Mouse (Mus musculus) neural tube, embryonic 12.5 days (tissue): Measurements from ENCODE around the gene Clk2. TPM values are rescaled to one million over a fixed set of nuclear protein-coding genes. Genes with fewer than 3 reads are reported as not detected.

Experiments used
- ATAC-seq: fragments of 200-750 bp; cut with Nextera tagmentation; 2 replicates; pipeline ENCODE4 v1.8.0; 2017; ENCODE audit warnings: low read depth, mild to moderate bottlenecking, moderate TSS enrichment, moderate library complexity; ENCODE audit not compliant: low FRiP score
- H3K27ac ChIP-seq: fragments of 300-500 bp; sonication (generic); 2 replicates; pipeline ENCODE4 v1.5.1; 2016
- H3K27me3 ChIP-seq: fragments of 300-500 bp; sonication (generic); replicated peaks from 2 replicates; pipeline ENCODE4 v1.6.1; 2016; ENCODE audit warnings: mild to moderate bottlenecking
- H3K36me3 ChIP-seq: fragments of 300-500 bp; sonication (generic); 2 replicates; pipeline ENCODE4 v1.6.1; 2016; ENCODE audit warnings: mild to moderate bottlenecking
- H3K4me1 ChIP-seq: fragments of 300-500 bp; sonication (generic); 2 replicates; pipeline ENCODE4 v1.6.1; 2016
- H3K4me2 ChIP-seq: fragments of 300-500 bp; sonication (generic); replicated peaks from 2 replicates; pipeline ENCODE4 v1.6.1; 2016; ENCODE audit warnings: mild to moderate bottlenecking
- H3K4me3 ChIP-seq: fragments of 300-500 bp; sonication (generic); 2 replicates; pipeline ENCODE4 v1.5.1; 2016
- H3K9ac ChIP-seq: fragments of 300-500 bp; sonication (generic); 2 replicates; pipeline ENCODE4 v1.6.1; 2016; ENCODE audit warnings: mild to moderate bottlenecking
- H3K9me3 ChIP-seq: fragments of 300-500 bp; sonication (generic); 2 replicates; pipeline ENCODE4 v1.6.1; 2016; ENCODE audit warnings: mild to moderate bottlenecking
- WGBS: fragments of 180-500 bp; shearing (Covaris S2); methylation state at CpG from one replicate; pipeline ENCODE4 v1.1.7; 2016; 5-methylcytosine and 5-hydroxymethylcytosine counted together
- polyA plus RNA-seq: library from polyadenylated mRNA; unstranded; fragments of >200 nt; fragmentation: Nextera tagmentation; extraction: Ambion mirVana; gene quantifications from 2 replicates; pipeline ENCODE4 v1.2.1, GENCODE M21; 2016

Gene Clk2
- polyA plus RNA-seq, 1 experiment from 2014 or later, result 43.0 TPM

DNA sequence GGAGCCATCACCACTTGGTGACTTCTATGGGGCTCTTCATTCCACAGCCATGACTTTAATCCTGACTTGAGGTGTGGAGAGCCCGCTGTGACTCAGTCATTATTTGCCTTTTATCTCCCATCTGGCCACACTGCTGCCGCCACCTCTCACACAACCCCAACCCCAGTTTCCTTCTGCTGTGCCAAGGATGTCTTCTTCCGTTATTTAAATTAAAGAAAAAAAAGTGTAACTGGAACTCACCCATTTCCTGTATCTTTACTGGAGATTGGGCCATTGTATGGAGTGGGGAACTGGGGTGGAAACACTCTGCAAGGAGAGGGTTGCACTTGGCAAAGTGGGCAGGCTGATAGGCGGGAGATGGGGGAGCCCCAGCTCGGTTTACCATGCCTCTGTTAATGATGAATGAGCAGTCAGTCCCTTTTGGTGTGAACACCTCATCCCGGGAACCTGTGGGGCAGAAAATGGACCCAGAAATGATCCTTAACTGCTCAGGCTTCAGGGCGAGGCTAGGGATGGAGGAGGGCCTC, 18.0 kb downstream of the Clk2 start:
- 0 out of 2 replicates have a peak overlapping the region, but pooled peaks have one; percentile 33 for H3K27ac ChIP-seq
- WGBS, result 50% methylated on average over 7 of the region's 7 CpGs
- H3K27me3 ChIP-seq, result no peaks in the 10 kb centered on the region
- H3K36me3 ChIP-seq, result peaks cover 45% of the 10 kb centered on the region
- peak overlapping the region; percentile 85 for H3K4me2 ChIP-seq
- peaks cover 38% of the 10 kb centered on the region for H3K4me1 ChIP-seq
- no peaks in the 10 kb centered on the region for H3K9me3 ChIP-seq
- peak; percentile 23 for ATAC-seq
- H3K4me3 ChIP-seq, result peak overlapping the region; percentile 53
- H3K9ac ChIP-seq, result peak overlapping the region; percentile 78

DNA sequence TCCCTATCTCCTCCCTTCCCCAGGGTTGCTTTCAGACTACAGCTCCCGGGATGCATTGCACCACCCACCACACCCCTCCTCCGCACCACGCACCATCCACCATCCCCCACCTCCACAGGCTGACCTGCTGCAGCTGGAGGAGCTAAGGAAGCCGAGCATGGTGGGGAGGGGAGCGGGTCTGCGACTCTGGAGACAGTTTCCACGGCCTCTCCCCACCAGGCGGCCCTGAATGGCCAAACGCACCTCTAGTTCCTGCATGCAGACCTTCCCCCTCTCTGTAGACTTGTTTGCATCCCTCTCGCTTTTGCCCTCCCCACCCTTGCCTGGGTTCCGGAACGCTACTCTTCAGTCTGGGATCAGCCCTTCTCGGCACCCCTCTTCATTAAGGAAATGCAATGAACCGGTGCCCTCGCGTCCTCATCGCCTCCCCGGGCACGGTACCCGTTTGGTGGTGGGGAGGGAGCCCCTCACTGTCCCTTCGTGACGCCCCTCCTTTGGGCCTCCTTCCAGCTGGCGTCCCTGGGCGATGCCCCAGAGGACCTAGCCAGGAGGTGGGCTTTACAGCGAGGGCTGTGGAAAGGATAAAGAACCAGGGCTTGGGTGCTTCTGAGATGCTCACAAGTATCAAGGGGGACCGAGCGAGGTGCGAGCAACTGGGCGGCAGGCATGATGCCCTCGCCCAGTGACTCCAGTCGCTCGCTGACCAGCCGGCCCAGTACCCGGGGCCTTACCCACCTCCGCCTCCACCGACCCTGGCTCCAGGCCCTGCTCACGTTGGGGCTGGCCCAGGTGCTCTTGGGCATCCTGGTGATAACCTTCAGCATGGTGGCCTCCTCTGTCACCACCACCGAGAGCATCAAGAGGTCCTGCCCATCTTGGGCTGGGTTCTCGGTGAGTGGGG, 18.7 kb downstream of the Clk2 start, which contains the start of gene Fam189b:
TSS of gene Fam189b (plus strand) at position 86 of the 901 bp plus-strand sequence.
- peak within 1 kb of the TSS; percentile 33 for H3K27ac ChIP-seq
- peak within 1 kb of the TSS; percentile 53 for H3K4me3 ChIP-seq
- no peaks in the 10 kb centered on the region for H3K9me3 ChIP-seq
- H3K4me2 ChIP-seq, result peak within 1 kb of the TSS; percentile 85
- peak within 1 kb of the TSS; percentile 78 for H3K9ac ChIP-seq
- 6% methylated on average over 39 of the region's 39 CpGs for WGBS
- peaks cover 47% of the 10 kb centered on the region for H3K36me3 ChIP-seq
- peak; percentile 94 for ATAC-seq
- peaks cover 33% of the 10 kb centered on the region for H3K4me1 ChIP-seq
- no peaks in the 10 kb centered on the region for H3K27me3 ChIP-seq

GRCm38 (mm10) chr3:89183959-89184315, 19.3 kb downstream of the Clk2 start:
- Histone ChIP-seq H3K4me1 (peaks cover 26% of the 10 kb centered on the region), H3K9me3 (no peaks in the 10 kb centered on the region), H3K4me2 (peak overlapping the region; percentile 85), H3K36me3 (peaks cover 52% of the 10 kb centered on the region), H3K9ac (peak overlapping the region; percentile 78), H3K27me3 (no peaks in the 10 kb centered on the region), H3K27ac (no peak overlapping the region), H3K4me3 (peak overlapping the region; percentile 53)
- ATAC-seq, result no peak
- WGBS, result 80% methylated on average over 6 of the region's 6 CpGs

GRCm38 (mm10) chr3:89187197-89187596, 22.6 kb downstream of the Clk2 start:
- 49% methylated on average over 23 of the region's 23 CpGs for WGBS
- Histone ChIP-seq H3K36me3 (peaks cover 20% of the 10 kb centered on the region), H3K4me1 (peaks cover 24% of the 10 kb centered on the region), H3K4me3 (no peak overlapping the region), H3K27me3 (no peaks in the 10 kb centered on the region), H3K9ac (0 out of 2 replicates have a peak overlapping the region, but pooled peaks have one; percentile 29), H3K27ac (no peak overlapping the region), H3K4me2 (0 out of 2 replicates have a peak overlapping the region, but pooled peaks have one; percentile 7), H3K9me3 (no peaks in the 10 kb centered on the region)
- no peak for ATAC-seq

- H3K9ac ChIP-seq, result no peak overlapping the region
- ATAC-seq, result no peak
- H3K4me1 ChIP-seq, result peaks cover 24% of the 10 kb centered on the region
- 75% methylated on average over 18 of the region's 18 CpGs for WGBS
- no peaks in the 10 kb centered on the region for H3K27me3 ChIP-seq
- no peak overlapping the region for H3K27ac ChIP-seq
- H3K36me3 ChIP-seq, result peaks cover 17% of the 10 kb centered on the region
- no peaks in the 10 kb centered on the region for H3K9me3 ChIP-seq
- H3K4me3 ChIP-seq, result no peak overlapping the region
- no peak overlapping the region for H3K4me2 ChIP-seq
Observed at GRCm38 (mm10) chr3:89187690-89188477, 23.3 kb downstream of the Clk2 start.

DNA sequence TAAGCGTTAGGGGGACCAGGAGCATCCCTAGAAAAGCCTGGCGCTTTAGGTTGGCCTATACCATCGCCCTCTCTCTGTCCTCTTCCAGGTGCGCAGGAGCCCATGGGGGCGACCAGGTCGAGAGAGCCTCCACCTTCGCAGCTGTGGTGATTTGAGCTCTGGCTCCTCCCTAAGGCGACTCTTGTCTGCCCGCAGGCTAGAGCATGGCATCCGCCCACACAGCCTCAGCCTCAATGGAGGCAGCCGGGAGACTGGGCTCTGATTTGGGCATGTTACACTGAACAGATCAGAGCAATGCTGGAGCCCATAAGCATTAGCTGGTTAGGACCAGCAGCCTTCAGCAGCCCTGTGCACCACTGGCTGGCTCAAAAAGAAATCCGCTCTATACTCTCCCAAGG, 23.9 kb downstream of the Clk2 start:
- Histone ChIP-seq H3K4me1 (peaks cover 22% of the 10 kb centered on the region), H3K4me2 (no peak overlapping the region), H3K9ac (no peak overlapping the region), H3K27me3 (no peaks in the 10 kb centered on the region), H3K36me3 (peaks cover 17% of the 10 kb centered on the region), H3K9me3 (no peaks in the 10 kb centered on the region), H3K4me3 (no peak overlapping the region), H3K27ac (no peak overlapping the region)
- no peak for ATAC-seq
- 75% methylated on average over 12 of the region's 12 CpGs for WGBS

GRCm38 (mm10) chr3:89190436-89190835, 25.8 kb downstream of the Clk2 start:
- 86% methylated on average over 8 of the region's 8 CpGs for WGBS
- Histone ChIP-seq H3K4me3 (no peak overlapping the region), H3K9ac (no peak overlapping the region)

DNA sequence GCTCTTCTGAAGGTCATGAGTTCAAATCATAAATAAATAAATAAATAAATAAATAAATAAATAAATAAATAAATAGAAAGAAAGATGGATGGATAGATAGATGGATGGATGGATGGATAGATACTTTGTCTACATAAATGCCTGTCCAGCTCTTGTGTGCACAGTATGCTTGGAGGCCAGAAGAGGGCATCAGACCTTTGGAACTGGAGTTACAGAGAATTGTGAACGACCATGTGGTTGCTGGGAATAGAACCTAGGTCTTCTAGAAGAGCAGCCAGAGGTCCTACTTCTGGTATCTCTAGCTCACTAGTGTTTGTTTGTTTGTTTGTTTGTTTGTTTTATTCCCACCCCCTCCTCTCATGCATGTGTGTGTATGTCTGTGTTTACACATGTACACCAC, 28.8 kb downstream of the Clk2 start:
- no peaks in the 10 kb centered on the region for H3K27me3 ChIP-seq
- H3K27ac ChIP-seq, result no peak overlapping the region
- WGBS, result 70% methylated on average over 1 of the region's 1 CpGs
- no peak overlapping the region for H3K9ac ChIP-seq
- H3K36me3 ChIP-seq, result peaks cover 7% of the 10 kb centered on the region
- H3K4me2 ChIP-seq, result no peak overlapping the region
- no peak overlapping the region for H3K4me3 ChIP-seq
- ATAC-seq, result no peak
- 0 out of 2 replicates have a peak, but pooled peaks cover 6% of the 10 kb centered on the region for H3K4me1 ChIP-seq
- H3K9me3 ChIP-seq, result no peaks in the 10 kb centered on the region

More at GRCm38 (mm10) chr3:89190436-89190835, 25.8 kb downstream of the Clk2 start:
- Histone ChIP-seq H3K9me3 (no peaks in the 10 kb centered on the region), H3K36me3 (peaks cover 17% of the 10 kb centered on the region), H3K27ac (no peak overlapping the region), H3K4me1 (peaks cover 2% of the 10 kb centered on the region), H3K27me3 (no peaks in the 10 kb centered on the region), H3K4me2 (no peak overlapping the region)
- no peak for ATAC-seq

DNA sequence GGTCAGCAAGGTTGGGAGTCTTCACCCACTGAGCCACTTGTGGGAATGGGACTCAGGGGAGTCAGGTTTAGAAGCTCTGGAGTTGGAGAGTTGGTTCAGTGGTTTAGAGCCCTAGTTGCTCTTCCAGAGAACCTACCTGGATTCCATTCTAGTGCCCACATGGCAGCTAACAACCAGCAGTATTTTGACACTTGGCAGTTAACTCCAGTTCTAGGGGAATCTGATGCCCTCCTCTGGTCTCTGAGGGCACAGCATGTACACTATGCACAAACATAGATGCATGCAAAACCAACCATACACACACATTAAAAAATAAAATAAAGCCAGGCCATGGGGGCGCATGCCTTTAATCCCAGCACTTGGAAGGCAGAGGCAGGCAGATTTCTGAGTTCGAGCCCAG, 29.3 kb downstream of the Clk2 start:
- Histone ChIP-seq H3K4me3 (no peak overlapping the region), H3K27me3 (no peaks in the 10 kb centered on the region), H3K9ac (no peak overlapping the region), H3K4me2 (no peak overlapping the region), H3K4me1 (0 out of 2 replicates have a peak, but pooled peaks cover 6% of the 10 kb centered on the region), H3K27ac (no peak overlapping the region), H3K9me3 (no peaks in the 10 kb centered on the region), H3K36me3 (peaks cover 2% of the 10 kb centered on the region)
- whole genome bisulfite sequencing, result 87% methylated on average over 2 of the region's 2 CpGs
- ATAC-seq, result no peak

DNA sequence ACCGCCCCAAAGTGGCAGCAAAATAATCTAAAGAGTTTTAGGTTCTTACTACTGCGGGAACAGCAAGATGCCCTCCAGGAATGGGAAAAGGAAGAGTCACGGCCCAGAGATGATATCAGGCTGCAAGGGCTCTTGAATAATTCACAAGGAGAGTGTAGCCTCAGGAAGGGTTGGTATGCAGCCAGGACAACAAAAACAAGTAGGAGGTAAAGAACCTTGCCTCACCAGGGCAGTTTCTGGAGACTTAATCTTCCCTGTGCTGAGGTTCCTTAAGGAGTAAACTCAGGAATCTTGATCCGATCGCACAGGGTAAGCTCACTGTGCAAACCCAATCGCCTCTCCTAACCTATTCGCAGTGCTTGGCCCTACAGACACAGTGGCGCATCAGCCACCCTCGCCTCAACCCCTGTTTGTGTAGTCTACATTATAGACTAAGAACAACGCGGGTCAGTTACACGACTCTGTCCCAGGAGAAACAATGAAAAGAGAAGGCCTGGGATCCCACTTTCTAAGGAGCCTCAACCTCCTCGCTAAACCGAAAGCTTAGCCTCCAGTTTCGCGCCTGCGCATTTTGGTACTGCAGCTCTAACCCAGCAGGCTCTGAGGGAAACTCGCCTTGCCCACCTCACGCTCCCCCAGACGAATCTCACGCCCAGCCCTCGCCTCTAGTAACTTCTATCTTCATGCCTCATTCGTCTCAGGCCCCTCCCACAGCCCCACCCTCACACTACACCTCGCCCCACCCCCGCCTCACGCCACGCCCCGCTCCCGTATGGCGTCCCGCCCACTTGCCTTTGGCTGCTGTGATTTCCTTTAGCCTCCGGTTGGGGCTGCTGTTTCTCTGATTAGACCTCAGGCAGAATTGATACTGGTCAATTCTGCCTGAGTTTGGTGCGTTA, 31.6 kb downstream of the Clk2 start:
- Histone ChIP-seq H3K9ac (peak overlapping the region; percentile 40), H3K4me1 (0 out of 2 replicates have a peak, but pooled peaks cover 6% of the 10 kb centered on the region), H3K9me3 (no peaks in the 10 kb centered on the region), H3K4me2 (peak overlapping the region; percentile 59), H3K27ac (peak overlapping the region; percentile 38; the same call in 1 of the 2 replicates), H3K36me3 (no peaks in the 10 kb centered on the region), H3K27me3 (no peaks in the 10 kb centered on the region), H3K4me3 (peak overlapping the region; percentile 22)
- peak; percentile 94 for ATAC-seq
- WGBS, result 9% methylated on average over 33 of the region's 33 CpGs

- no peak overlapping the region for H3K4me2 ChIP-seq
- no peak overlapping the region for H3K9ac ChIP-seq
- no peak for ATAC-seq
- peaks cover 12% of the 10 kb centered on the region for H3K4me1 ChIP-seq
- no peak overlapping the region for H3K27ac ChIP-seq
- no peak overlapping the region for H3K4me3 ChIP-seq
- H3K36me3 ChIP-seq, result peaks cover 7% of the 10 kb centered on the region; the same call in 1 of the 2 replicates
- 79% methylated on average over 3 of the region's 3 CpGs for WGBS
- H3K9me3 ChIP-seq, result no peaks in the 10 kb centered on the region
- H3K27me3 ChIP-seq, result no peaks in the 10 kb centered on the region
Observed at GRCm38 (mm10) chr3:89199839-89200238, 35.2 kb downstream of the Clk2 start.
